Mouse (Mus musculus) CH12.LX (cell line): ENCODE measurements at regions not wholly inside any gene's neighbourhood (a gene's known extent, or its start where the extent isn't known, plus 50 kb on each side); places are given as distances from the start of the nearest gene placed in this dataset.
A peak's percentile ranks its signal among the peaks of the same experiment; 100 is the strongest.

ENCODE experiments used
- DNase-seq: peaks from one replicate; pipeline ENCODE4 v3.0.0-alpha.2; 2013; ENCODE audit errors: extremely low read depth
- H3K27ac ChIP-seq: 2 replicates; pipeline ENCODE4 v1.5.1; 2012; ENCODE audit warnings: low read depth, mild to moderate bottlenecking, control low read depth, moderate library complexity; ENCODE audit not compliant: insufficient read depth
- H3K27me3 ChIP-seq: replicated peaks from 2 replicates; pipeline ENCODE3; 2012; ENCODE audit warnings: inconsistent platforms
- H3K36me3 ChIP-seq, 2 experiments: replicated peaks in 1 of 2; 2 replicates each; pipeline versions ENCODE3 to v1.6.1; 2012; ENCODE audit warnings: inconsistent platforms in 1 of 2, low read length in 1 of 2, mild to moderate bottlenecking in 1 of 2, mixed read lengths in 1 of 2, moderate library complexity in 1 of 2; ENCODE audit not compliant: control insufficient read depth in 1 of 2, insufficient read depth in 1 of 2
- H3K4me1 ChIP-seq, 2 experiments: 2 replicates each; pipeline ENCODE4 v1.6.1; 2012; ENCODE audit warnings: inconsistent platforms in 1 of 2, moderate library complexity in 1 of 2; ENCODE audit not compliant: insufficient read depth in 2 of 2, control insufficient read depth in 1 of 2
- H3K4me2 ChIP-seq: 2 replicates; pipeline ENCODE4 v1.6.1; 2012; ENCODE audit warnings: low read depth, mild to moderate bottlenecking, control low read depth; ENCODE audit not compliant: poor library complexity, insufficient read depth, severe bottlenecking
- H3K4me3 ChIP-seq, 3 experiments: fragments of 150-350 bp in 1 of 3; sonication (generic) in 1 of 3; replicated peaks in 1 of 3; 2 replicates each; pipeline versions ENCODE3 to v1.5.1; 2011 to 2012; ENCODE audit warnings: low read depth in 2 of 3, low read length in 2 of 3, mild to moderate bottlenecking in 2 of 3, moderate library complexity in 2 of 3, control low read depth in 1 of 3, improper control_type of control experiment in 1 of 3, inconsistent platforms in 1 of 3, mixed read lengths in 1 of 3; ENCODE audit not compliant: poor library complexity in 1 of 3
- H3K79me2 ChIP-seq: replicated peaks from 2 replicates; pipeline ENCODE4 v1.6.1; 2012; ENCODE audit warnings: mild to moderate bottlenecking, moderate library complexity; ENCODE audit not compliant: control insufficient read depth, poor library complexity, insufficient read depth, severe bottlenecking; ENCODE audit errors: extremely low read depth
- H3K9ac ChIP-seq: 2 replicates; pipeline ENCODE4 v1.6.1; 2012; ENCODE audit warnings: low read depth, mild to moderate bottlenecking, control low read depth, moderate library complexity; ENCODE audit not compliant: insufficient read depth
- H3K9me3 ChIP-seq: replicated peaks from 2 replicates; pipeline ENCODE3; 2012; ENCODE audit warnings: low read length, inconsistent platforms, mixed read lengths
- BHLHE40 ChIP-seq: IDR thresholded peaks from 2 replicates; pipeline ENCODE4 v1.6.1; 2011; ENCODE audit warnings: mild to moderate bottlenecking, low read depth, low read length, improper control_type of control experiment
- CHD1 ChIP-seq: IDR thresholded peaks from 2 replicates; pipeline ENCODE4 v1.6.1; 2012; ENCODE audit warnings: low read depth, low read length, improper control_type of control experiment, inconsistent platforms
- CHD2 ChIP-seq: IDR thresholded peaks from 2 replicates; pipeline ENCODE4 v1.6.1; 2011; ENCODE audit warnings: low read length, improper control_type of control experiment
- E2F4 ChIP-seq: IDR thresholded peaks from 2 replicates; pipeline ENCODE4 v1.6.1; 2011; ENCODE audit warnings: low read depth, low read length, improper control_type of control experiment; ENCODE audit not compliant: insufficient replicate concordance
- ETS1 ChIP-seq: conservative IDR thresholded peaks from 2 replicates; pipeline ENCODE4 v1.6.1; 2012; ENCODE audit warnings: low read depth, mild to moderate bottlenecking, inconsistent platforms, low read length, improper control_type of control experiment, moderate library complexity
- GABPA ChIP-seq: IDR thresholded peaks from 2 replicates; pipeline ENCODE4 v1.6.1; 2012; ENCODE audit warnings: low read depth, low read length, improper control_type of control experiment, inconsistent platforms; ENCODE audit not compliant: insufficient replicate concordance
- HCFC1 ChIP-seq: IDR thresholded peaks from 2 replicates; pipeline ENCODE4 v1.6.1; 2012; ENCODE audit warnings: low read depth, mild to moderate bottlenecking, inconsistent platforms, low read length, improper control_type of control experiment
- IRF4 ChIP-seq: IDR thresholded peaks from 2 replicates; pipeline ENCODE4 v1.6.1; 2014; ENCODE audit warnings: low read depth, mild to moderate bottlenecking, inconsistent platforms, low read length, improper control_type of control experiment
- JUN ChIP-seq: IDR thresholded peaks from 2 replicates; pipeline ENCODE4 v1.6.1; 2011; ENCODE audit warnings: low read depth, mild to moderate bottlenecking, low read length, improper control_type of control experiment, moderate library complexity; ENCODE audit not compliant: insufficient read depth
- JUND ChIP-seq: conservative IDR thresholded peaks from 2 replicates; pipeline ENCODE4 v1.6.1; 2011; ENCODE audit warnings: low read depth, low read length, improper control_type of control experiment
- KAT2A ChIP-seq: IDR thresholded peaks from 2 replicates; pipeline ENCODE4 v1.6.1; 2012; ENCODE audit warnings: low read length, improper control_type of control experiment, inconsistent platforms; ENCODE audit not compliant: insufficient replicate concordance
- MAFK ChIP-seq: IDR thresholded peaks from 2 replicates; pipeline ENCODE4 v1.6.1; 2011; ENCODE audit warnings: low read length, improper control_type of control experiment; ENCODE audit not compliant: insufficient replicate concordance
- MAZ ChIP-seq: IDR thresholded peaks from 2 replicates; pipeline ENCODE4 v1.6.1; 2012; ENCODE audit warnings: low read depth, mild to moderate bottlenecking, inconsistent platforms, low read length, improper control_type of control experiment, moderate library complexity
- MEF2A ChIP-seq: IDR thresholded peaks from 2 replicates; pipeline ENCODE4 v1.6.1; 2014; ENCODE audit warnings: low read depth, mild to moderate bottlenecking, inconsistent platforms, low read length, improper control_type of control experiment, borderline replicate concordance
- MYC ChIP-seq: IDR thresholded peaks from 2 replicates; pipeline ENCODE4 v1.6.1; 2011; ENCODE audit warnings: low read depth, mild to moderate bottlenecking, improper control_type of control experiment, low read length
- PAX5 ChIP-seq: IDR thresholded peaks from 2 replicates; pipeline ENCODE4 v1.6.1; 2012; ENCODE audit warnings: low read length, inconsistent platforms, mixed read lengths
- POLR2AphosphoS2 ChIP-seq: IDR thresholded peaks from 2 replicates; pipeline ENCODE4 v1.6.1; 2011; ENCODE audit warnings: low read depth, low read length, improper control_type of control experiment
- SMC3 ChIP-seq: IDR thresholded peaks from 2 replicates; pipeline ENCODE4 v1.6.1; 2011; ENCODE audit warnings: low read depth, low read length, improper control_type of control experiment
- TBP ChIP-seq: conservative IDR thresholded peaks from 2 replicates; pipeline ENCODE4 v1.6.1; 2011; ENCODE audit warnings: low read depth, low read length, improper control_type of control experiment
- ZKSCAN1 ChIP-seq: IDR thresholded peaks from 2 replicates; pipeline ENCODE4 v1.6.1; 2012; ENCODE audit warnings: low read depth, inconsistent platforms, low read length, improper control_type of control experiment, borderline replicate concordance
- ZMIZ1 ChIP-seq: IDR thresholded peaks from 2 replicates; pipeline ENCODE4 v1.6.1; 2012; ENCODE audit warnings: low read depth, mild to moderate bottlenecking, inconsistent platforms, low read length, improper control_type of control experiment
- ZNF384 ChIP-seq: IDR thresholded peaks from 2 replicates; pipeline ENCODE4 v1.6.1; 2012; ENCODE audit warnings: low read depth, low read length, improper control_type of control experiment, inconsistent platforms
- dilution Hi-C: fragments of 300-500 bp; cut with MboI; formaldehyde crosslinking; loops from 2 replicates; pipeline ENCODE4 v1.14.3; 2020; ENCODE audit warnings: low sequenced_read_pairs; ENCODE audit not compliant: extremely low pct_unique_long_range_greater_than_20kb, extremely low pct_ligation_motif_present
- in situ Hi-C: fragments of 300-500 bp; cut with MboI; formaldehyde crosslinking; loops from 3 replicates; pipeline ENCODE4 v1.14.3; 2019; ENCODE audit warnings: low sequenced_read_pairs, low pct_ligation_motif_present, low pct_unique_long_range_greater_than_20kb, mixed read lengths

- in situ Hi-C loops, result no loop called here
- DNase-seq, result no peak
- Histone ChIP-seq H3K9me3 (peaks cover 2% of the 10 kb centered on the region), H3K27ac (no peak overlapping the region), H3K4me2 (no peak overlapping the region), H3K27me3 (peaks cover 28% of the 10 kb centered on the region), H3K9ac (no peak overlapping the region), H3K4me1 (no peaks in the 10 kb centered on the region), H3K79me2 (no peaks in the 10 kb centered on the region), H3K36me3 (no peaks in the 10 kb centered on the region), H3K4me3 (no peak overlapping the region)
- no peak for TF ChIP-seq POLR2AphosphoS2
- TF ChIP-seq CHD1, result no peak
- no peak for TF ChIP-seq ETS1
- TF ChIP-seq MEF2A, result no peak
- TF ChIP-seq ZNF384, result no peak
- no peak for TF ChIP-seq HCFC1
- no peak for TF ChIP-seq GABPA
- TF ChIP-seq SMC3, result no peak
- TF ChIP-seq CHD2, result no peak
- TF ChIP-seq KAT2A, result no peak
- TF ChIP-seq BHLHE40, result no peak
- TF ChIP-seq MAFK, result no peak
- no peak for TF ChIP-seq ZKSCAN1
- dilution Hi-C loops, result no loop called here
Measured at GRCm38 (mm10) chr7:137667165-137667564, 229.8 kb downstream of the Glrx3 start.

GRCm38 (mm10) chr7:137671156-137671555 is 233.7 kb downstream of the Glrx3 start:
- Histone ChIP-seq H3K9me3 (peaks cover 2% of the 10 kb centered on the region), H3K27me3 (peaks cover 63% of the 10 kb centered on the region), H3K4me1 (no peaks in the 10 kb centered on the region), H3K36me3 (no peaks in the 10 kb centered on the region), H3K79me2 (no peaks in the 10 kb centered on the region), H3K9ac (no peak overlapping the region), H3K4me2 (no peak overlapping the region), H3K4me3 (no peak overlapping the region), H3K27ac (no peak overlapping the region)
- in situ Hi-C loops, result no loop called here
- TF ChIP-seq ZMIZ1, result no peak
- no peak for TF ChIP-seq IRF4
- no peak for TF ChIP-seq JUND
- TF ChIP-seq TBP, result no peak
- no peak for TF ChIP-seq KAT2A
- TF ChIP-seq E2F4, result no peak
- TF ChIP-seq PAX5, result no peak
- TF ChIP-seq MYC, result no peak
- TF ChIP-seq JUN, result no peak
- no peak for TF ChIP-seq MAZ
- TF ChIP-seq ZKSCAN1, result no peak
- DNase-seq, result peak; percentile 2
- dilution Hi-C loops, result no loop called here
